Mouse (Mus musculus) left cerebral cortex, postnatal 36 days (tissue): ENCODE results near the gene Syt2. TPM values are rescaled to one million over a fixed set of nuclear protein-coding genes. Genes with fewer than 3 reads are reported as not detected.
A peak's percentile ranks its signal among the peaks of the same experiment; 100 is the strongest.

ENCODE experiments used
- DNase-seq, 2 experiments: peaks; one replicate each; pipeline ENCODE4 v3.0.0; 2021 to 2022; ENCODE audit warnings: low spot score in 2 of 2, mixed read lengths in 1 of 2
- intact Hi-C: fragments of 180-260 bp; cut with DNase I; formaldehyde crosslinking; loops from one replicate; pipeline ENCODE4 v1.15.1; 2025
- total RNA-seq, 2 experiments: library from RNA; stranded (reverse); gene quantifications; 2 replicates each; pipeline ENCODE4 v1.2.3; 2021

Syt2 gene
- total RNA-seq, 2 experiments from 2014 or later, result 49.4 to 71.5 TPM

DNA sequence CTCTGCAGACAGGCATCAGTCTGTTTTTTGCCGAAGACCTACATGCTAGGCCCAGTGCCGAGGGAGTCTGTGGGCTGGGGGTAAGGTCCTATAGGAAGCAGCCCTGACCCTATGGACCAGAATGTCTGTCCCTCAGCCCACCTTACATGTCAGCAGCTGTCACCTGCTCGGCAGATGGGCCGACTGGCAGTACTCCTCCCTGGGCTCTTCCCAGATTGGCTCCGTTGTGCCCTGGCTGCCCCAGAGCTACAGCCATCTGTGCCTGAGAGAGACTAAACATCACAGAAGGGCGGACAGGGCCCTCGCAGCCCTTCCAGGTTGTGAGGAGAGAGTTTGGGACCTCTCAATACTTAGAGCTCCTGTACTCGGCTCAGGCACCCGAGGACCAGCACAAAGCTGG is 52.9 kb downstream of the Syt2 start:
- no peak for DNase-seq
- intact Hi-C loops, result no loop called here

DNA sequence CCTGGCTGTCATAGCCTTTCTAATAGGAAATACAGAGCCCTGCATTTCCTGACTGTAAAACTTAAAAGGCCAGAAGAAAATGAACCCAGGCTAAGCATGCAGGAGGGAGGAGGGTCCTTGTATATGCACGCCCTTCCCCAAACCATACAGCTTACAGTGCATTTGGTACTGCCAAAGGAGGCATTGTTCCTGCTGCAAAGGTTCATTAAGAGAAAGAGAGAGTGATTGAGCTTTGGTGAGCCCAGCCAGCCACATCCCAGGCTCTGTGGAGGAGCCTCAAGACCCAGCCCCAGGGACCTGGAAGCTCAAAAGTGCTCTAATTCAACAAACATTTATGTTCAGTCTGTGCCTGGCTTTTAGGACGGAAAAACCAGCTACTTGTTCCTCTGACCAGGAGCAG is 53.7 kb downstream of the Syt2 start:
- no peak for DNase-seq
- intact Hi-C loops, result no loop called here

DNA sequence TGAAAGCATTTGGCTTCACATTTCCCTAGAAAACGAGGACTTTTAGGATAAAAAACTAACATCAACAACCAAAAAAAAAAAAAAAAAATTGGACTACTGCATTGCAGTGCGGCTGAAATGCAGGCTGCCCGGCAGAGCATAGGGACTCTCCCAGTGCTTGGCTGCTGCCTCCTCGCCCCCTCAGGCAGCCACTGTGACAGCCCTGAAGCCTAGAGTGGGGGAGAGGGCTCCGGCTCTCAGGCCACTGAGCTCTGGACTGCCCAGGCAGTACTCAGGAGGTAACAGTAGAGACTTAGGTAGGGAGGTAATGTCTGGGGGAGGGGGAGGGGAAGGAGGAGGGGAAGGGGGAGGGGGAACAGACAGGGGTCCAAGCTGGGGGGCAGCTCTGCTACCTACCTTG is 54.2 kb downstream of the Syt2 start:
- DNase-seq, result no peak
- intact Hi-C loops, result no loop called here

DNA sequence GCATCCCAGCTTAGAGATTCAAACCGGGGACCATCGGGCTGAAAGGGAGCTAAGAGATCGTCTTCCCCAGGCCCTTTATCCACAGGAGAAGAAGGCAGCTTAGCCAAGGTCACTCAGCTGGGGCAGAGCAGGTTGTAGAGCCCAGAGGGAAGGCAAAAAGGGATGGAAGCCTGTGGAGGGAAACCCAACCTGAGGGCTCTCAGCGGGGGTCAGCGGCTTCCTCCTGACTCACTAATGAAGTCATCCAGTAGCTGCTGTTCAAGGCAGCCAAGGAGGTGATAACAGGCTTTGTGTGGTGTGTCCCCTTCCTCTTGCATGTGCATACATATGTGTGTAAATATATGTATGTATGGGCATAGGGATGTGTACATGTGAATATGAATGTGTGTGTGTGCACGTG is 54.7 kb downstream of the Syt2 start:
- DNase-seq, result no peak
- intact Hi-C loops, result no loop called here

DNA sequence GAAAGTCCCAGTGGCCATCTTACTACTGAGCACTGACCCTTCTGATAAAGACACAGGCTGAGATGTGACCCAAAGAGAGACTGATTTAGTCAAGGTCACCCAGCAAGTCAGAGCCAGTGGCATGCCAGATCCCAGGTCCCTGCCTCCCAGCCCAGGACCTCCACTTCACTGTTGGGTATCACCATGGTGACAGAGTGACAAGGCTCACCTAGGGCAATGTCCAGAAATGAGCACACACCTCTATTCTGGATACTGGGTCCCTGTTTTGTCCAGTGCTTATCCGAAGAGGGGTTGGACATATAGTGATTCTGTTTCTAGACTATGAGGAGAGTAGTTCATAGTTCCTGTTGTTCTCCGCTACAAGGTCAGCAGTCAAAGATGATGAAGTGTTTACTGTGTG is 56.8 kb downstream of the Syt2 start:
- intact Hi-C loops, result no loop called here
- no peak for DNase-seq

DNA sequence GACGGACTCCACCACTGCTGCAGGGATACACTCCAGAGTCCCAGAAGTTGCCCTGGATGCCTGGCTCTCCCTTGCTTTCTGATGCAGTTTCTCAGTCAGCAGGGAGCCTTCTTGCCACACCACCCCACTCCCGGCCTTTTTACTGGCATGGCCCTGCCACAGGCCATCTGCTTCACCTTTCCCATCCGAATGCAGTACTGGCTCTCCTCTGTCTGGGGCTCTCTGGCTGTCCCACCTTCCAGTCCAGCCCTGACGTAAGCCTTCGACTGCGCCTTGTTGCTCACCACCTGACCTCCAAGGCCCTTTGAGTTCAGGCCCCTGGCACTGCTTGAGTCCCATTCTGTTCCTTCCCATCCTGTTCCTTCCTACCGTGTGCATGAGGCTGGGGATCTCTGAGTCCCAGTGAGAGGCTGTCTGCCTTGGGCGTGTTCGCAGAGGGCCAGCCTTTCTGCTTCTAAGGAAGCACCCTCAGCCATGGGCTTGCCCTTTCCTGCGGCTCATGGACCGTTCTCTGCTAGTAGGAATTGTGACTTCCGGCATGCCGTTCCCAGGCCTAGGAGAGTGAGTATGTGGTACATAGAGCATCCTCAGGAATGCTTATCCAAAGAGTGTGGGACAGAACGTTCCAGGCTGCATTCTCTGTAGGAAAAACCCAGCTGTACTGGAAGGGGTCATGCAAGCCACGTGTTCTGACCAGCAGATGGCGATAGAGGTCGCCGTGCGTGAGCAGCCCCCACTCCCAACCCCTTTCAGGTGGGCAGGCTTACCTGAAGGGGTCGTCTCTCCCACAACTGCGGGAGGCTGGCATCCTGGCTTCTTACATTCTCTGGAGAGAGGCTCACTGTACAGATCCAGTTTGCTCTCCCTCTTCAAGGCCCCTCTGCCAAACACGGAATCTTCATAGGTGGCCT is 58.2 kb downstream of the Syt2 start:
- DNase-seq, result peak in 1 of 2 experiments; percentile 29
- intact Hi-C loops, result no loop called here

DNA sequence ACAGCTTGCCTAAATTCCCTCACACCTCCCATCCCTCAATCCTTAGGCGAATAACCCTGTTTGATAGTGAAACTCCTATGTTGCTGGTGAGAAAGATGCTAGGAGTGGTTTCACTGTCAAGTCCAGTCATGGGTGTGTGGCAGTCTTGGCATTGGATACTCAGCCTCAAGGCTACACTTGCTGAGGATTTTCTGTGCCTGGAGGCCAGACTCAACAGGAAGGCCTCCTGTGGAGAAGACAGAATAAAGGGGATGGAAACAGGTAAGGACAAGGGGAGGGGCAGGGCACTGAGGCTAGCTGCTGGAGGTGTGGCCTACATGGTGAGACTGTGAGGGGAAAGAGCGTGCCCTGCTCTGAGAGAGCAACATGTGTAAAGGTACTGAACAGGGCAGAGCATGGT is 60.1 kb downstream of the Syt2 start:
- DNase-seq, result no peak
- intact Hi-C loops, result no loop called here

DNA sequence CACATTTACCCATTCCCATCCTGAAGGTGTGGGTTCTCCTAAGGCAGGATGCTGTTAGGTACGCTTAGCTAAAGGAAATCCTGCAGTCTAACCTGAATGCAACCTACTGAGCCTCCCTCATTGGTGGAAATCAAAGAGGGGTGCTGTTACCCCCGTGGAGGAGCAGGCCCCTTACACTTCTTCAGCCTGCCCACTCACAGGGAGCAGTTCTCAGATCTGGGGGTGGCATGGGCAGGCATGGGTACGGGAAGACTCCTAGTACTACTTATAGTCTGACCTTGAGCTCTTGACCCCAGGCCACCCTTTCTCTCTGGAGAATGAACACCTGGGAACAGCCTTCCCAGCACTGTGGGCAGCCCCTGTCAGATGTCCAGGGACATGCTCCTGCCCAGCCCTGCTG is 61.0 kb downstream of the Syt2 start:
- no peak for DNase-seq

DNA sequence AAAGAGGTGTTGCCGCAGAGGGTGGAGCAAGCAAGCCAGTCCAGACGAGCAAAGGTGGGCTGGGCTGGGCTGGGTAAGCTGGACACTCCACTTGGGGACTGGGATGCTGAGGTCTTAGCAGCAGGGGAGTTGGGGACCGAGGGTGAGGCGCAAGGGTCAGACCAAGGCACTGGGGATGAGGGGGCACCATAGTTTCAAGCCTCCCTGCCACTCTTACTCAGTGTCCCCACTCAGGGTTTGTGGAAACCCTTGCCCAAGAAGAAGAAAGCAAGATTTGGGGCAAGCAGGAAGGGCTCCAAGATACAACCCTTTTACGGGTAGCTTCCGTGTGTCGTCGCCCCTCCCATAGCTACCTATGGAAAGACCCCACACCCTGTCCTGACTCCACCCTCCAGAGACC is 61.8 kb downstream of the Syt2 start:
- intact Hi-C loops, result no loop called here

More for the DNA sequence above, 61.0 kb downstream of the Syt2 start:
- intact Hi-C loops, result no loop called here

DNA sequence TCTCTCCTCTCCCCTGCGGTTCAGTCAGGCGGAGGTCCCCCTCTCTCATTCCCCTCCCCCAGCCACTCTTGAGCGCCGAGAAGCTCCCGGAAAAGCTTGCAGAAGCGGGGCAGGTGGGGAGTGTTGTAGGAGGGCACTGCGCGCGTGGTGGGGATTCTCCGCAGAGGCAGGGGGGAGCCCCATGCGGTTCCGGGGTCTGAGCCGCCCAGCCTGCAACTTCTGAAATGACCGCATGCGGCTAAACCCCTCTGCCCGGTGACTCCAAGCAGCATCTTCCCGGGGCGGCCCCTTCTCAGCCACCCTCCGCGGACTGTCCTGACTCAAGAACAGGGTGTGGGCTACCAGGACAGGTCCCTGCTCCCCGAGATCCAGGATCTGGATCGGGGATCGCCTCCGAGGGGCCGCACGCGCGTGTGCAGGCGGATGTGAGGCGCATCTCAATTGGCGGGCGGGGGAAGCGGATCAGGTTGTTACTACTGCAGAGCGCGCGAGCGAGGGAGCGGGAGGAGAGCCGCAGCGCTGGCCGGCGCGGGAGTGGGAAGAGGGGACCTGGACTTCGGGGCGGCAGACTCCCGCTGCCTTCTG is 62.4 kb downstream of the Syt2 start:
- peak; percentile 47 to 50 for DNase-seq
- intact Hi-C loops, result no loop called here

More for the DNA sequence above, 61.8 kb downstream of the Syt2 start:
- DNase-seq, result no peak

DNA sequence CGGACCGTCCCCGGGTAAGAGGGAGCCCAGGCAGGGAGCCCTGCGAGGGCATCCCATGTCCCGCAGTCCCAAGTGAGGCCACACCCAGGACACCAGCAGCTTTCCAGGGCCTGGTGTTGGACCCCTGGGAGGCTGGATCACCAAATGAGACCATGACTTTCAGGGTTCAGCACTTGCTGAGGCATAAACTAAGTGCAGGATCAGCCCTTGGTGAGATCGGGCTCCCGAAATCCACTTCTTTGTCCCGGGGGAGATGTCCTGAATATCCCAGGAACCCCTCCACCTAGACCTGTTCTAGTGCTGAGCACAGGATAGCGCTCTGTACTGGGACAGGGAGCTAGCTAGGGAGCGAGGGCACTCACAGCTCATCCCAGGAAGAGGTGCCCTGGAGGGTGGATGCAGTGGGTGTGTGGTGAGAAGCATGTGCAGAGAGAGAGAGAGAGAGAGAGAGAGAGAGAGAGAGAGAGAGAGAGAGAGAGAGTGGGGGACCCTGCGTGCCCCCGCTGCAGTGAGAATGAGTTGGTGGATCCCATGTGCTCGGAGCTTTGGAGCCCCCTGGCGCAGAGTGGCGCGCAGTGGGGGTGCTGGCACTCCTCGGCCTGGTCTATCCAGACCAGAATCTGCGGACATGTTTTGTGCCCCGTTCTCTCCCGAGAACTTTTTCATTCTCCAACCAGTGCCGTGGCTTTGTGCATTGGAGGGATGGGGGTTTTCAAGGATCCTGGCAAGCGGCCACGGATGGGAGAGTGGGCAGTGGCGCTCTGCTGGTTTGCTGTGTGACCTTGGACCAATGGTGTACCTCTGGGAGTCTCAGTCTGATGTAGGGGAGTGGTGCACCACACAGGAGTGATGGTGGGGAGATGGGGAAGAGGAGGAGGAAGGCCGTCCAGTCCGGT is 63.2 kb downstream of the Syt2 start:
- DNase-seq, result no peak
- intact Hi-C loops, result no loop called here

DNA sequence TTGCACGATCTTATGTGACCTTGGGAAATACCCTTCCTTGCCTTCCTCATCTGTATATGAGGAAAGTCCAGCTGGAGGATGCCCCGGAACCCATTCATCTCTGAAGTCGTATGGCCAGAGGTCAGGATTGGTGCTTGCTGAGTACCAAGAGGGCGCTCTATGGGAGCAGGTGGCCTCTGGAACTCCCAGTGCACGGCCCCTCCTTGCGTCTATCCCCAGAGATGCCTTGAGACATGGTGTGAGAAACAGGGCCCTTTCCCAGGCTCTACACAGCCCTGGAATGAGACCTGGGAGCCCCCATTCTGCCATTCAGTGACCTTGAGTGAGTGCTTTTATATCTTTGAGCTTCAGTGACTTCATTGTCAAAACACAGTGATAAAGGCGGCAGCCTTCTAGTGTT is 64.6 kb downstream of the Syt2 start:
- DNase-seq, result no peak
- intact Hi-C loops, result no loop called here

DNA sequence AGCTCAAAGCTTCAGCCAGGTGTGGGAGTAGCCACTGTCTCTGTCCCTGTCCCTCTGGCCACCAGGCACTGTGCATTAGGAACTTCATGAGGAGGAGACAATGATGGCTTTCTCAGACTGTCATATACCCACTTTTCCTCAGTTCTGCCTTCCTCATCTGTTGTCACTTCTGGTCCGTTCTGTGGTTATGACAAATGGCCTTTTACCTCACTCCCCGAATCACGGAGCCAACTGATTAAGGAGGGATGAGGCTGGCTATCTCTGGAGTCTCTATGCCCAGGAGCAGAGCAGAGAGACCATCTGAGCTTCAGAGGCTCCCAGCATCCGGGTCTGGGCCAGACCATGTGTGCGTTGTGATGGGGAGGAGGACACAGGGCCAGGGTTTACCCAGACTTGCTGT is 65.2 kb downstream of the Syt2 start:
- no peak for DNase-seq
- intact Hi-C loops, result no loop called here

DNA sequence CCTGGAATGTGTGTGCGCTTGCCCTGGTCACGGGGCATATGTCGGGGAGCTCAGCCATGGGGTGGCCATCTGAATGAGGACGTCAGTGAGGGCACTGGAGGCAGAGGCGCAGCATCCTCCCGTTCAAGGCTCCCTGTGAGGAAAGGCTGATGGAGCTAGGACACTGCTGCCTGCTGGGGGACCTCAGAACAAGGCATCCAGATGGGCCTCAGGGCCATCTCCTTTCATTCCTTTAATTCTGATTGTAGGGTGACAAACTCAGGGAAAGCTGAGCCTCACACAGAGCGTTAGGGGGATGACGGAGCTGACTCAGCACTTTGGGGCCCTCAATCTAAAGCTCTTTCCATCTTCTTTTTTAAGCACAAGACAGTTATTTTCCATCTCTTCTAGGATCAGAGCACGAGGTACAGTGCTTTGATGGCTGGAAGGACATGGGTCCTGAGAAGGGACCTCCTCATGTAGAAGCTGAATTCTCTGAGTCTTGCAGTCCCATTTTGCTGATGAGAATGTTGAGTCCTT is 66.4 kb downstream of the Syt2 start:
- DNase-seq, result no peak
- intact Hi-C loops, result no loop called here

DNA sequence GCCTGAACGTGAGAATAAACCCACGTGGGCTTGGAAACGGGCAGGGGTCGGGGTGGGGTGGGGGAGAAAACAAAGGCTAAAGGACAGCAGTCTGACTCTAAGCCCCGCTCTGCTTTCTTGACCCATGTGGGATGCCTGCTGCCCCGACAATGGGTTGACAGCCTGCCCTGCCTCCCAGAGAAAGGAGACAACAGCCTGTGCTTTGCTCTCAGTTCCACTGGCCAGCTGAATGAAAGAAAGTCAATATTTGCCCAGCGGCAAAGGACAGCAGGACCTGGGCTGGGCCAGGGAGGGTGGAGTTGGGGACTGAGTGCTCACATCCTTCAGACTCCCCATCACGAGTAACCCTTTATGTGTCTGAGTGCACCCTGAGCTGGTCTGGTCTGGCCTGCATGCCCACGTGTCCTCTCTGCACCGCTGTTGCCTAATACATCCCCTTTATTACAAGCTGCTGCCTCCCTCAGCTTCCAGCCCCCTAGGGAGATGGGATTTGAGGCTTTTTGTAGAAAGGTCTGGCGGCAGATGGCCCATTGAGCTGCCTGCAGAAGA is 67.0 kb downstream of the Syt2 start:
- intact Hi-C loops, result no loop called here

DNA sequence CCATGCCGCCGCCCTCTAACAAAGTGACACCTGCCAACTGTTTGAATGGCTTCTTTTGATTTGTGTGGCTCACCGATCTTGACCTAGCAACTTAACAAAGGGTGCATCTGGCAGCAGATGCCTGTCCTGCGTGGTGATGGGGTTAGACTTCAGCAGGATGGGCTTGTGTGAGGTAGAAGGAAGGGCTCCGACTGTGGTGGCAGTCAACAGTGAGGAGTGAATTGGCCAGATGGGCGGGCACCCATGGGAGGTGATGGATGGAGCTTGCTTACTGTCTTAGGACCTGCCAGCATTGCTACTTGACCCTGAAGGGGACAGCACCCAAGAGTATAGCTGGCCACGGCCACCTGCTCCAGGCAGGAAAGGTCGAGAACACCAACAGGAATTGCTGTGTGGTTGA is 67.7 kb downstream of the Syt2 start:
- intact Hi-C loops, result no loop called here
- no peak for DNase-seq

More for the DNA sequence above, 67.0 kb downstream of the Syt2 start:
- no peak for DNase-seq

DNA sequence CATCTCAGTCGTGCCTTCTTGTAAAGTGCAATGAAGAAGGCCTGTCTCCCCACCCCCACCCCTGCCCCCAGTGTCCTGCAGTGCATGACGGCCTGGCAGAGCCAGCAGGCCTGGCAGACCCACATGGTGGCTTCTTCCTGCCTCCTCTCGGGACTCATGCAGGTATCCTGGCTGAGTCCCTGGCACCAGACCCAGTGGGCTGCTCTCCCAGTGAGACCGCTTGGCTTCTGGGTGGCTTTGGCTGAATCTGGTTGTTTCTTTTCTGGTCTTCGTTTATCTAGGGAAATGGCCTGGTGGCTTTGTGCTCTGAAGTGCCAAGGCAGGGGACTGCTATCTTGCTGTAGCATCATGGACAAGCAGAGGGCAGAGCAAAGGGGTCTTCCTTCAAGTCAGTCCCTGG is 68.6 kb downstream of the Syt2 start:
- DNase-seq, result no peak
- intact Hi-C loops, result no loop called here

DNA sequence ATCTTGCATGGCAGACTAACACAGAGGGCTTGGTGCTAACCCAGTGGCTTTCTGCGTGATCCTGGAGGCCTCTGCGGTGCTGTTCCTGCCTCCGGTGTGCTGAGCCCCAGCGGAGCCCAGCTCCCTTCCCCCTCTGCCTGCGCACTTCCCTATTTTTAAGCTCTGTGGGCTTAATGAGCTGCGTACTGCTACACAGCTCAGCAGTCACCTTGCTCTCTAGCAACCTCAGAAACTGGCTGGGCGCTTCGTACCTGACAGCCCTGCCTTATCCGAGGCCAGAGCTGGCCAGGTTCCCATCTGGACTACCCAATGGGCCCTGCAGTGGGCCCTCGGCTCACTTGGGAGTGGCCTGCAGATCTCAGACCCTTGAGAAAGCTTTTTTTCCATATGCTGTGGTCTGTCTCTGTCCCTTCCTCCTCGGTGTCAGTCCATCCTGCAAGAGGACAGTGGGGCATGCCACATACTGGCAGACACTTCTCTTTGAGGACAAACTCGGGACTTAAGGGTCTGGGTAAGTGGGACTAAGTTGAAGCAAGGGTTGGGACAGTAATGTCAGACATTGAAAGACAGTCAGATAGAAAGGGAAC is 73.3 kb downstream of the Syt2 start:
- intact Hi-C loops, result no loop called here
- peak in 1 of 2 experiments; percentile 31 for DNase-seq

DNA sequence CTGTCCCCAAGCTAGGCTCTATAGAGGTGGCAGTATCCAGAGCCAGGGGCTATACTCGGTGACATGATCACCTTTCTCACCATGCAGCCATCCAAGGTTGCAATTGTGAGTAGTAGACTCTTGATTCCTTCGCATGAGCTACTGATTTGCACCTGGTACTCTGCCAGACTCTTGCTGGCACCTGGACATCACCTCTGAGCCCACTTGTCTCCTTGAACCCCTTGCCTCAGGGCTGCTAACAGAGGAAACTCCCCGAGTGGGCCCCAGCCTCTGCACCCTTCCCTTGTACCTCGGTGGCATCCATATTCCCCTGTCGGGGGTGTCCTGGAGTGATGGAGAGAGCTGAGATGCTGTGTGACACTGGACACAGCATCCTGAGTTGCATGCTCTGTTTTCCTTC is 75.0 kb downstream of the Syt2 start:
- no peak for DNase-seq
- intact Hi-C loops, result no loop called here
